Mouse (Mus musculus) cerebellum, postnatal 4 days (tissue): ENCODE measurements around the gene Olfr954.
A peak's percentile ranks its signal among the peaks of the same experiment; 100 is the strongest.

Source experiments
- DNase-seq, 2 experiments: peaks; one replicate each; pipeline ENCODE4 v3.0.0; 2022; ENCODE audit warnings: low spot score in 2 of 2, mixed read lengths in 1 of 2

Gene Olfr954

GRCm38 (mm10) chr9:39456401-39456800, at the start of gene Olfr954:
Gene Olfr954 (plus strand): TSS chr9:39456701.
- DNase-seq = no peak

GRCm38 (mm10) chr9:39427048-39427447, 29.5 kb upstream of the Olfr954 start, which contains the start of gene Olfr952:
Gene Olfr952 (minus strand): TSS chr9:39427148.
- no peak for DNase-seq

DNA sequence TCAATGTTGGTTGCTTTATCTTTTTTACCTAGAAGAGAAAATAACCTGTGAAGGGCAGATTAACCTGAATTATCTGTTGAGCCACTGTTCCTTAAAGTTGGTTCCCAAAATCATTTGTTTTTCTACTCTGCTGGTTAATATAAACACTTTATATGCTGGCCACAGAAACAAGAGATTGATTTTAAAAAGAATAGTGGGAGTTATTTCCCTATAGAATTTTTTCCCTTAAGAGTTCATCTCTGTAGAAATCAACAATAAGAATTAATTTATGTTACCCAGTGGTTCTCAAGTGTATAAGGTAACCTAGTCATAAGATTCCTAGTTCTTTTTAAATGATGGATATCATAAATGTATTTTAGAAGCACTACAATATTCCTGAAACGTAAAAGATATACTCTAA, 15.3 kb downstream of the Olfr954 start, which contains the start of gene Olfr955:
Gene Olfr955, minus strand, starts transcription at position 101 of the 400 bp plus-strand sequence.
- no peak for DNase-seq

DNA sequence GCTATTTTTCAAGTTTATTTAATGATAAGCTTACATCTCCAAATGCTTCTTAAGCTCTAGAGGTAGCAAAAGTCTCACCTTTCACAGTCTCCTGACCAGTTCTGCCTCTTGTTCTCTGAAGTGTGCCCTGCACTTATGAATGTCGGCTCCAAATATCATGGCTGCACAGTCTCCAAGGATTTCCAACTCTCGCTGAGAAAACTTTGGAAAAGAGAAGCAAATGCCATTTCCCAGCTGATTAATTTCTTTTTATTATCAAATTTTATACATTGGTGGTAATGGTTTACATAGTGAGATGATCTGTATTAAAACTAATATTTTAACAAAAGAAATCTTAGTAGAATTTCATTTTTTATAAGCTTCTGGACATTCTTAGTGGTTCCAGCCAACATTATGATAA, 37.4 kb downstream of the Olfr954 start, which contains the start of gene Olfr44:
Gene Olfr44, minus strand, starts transcription at position 101 of the 400 bp plus-strand sequence.
- no peak for DNase-seq

DNA sequence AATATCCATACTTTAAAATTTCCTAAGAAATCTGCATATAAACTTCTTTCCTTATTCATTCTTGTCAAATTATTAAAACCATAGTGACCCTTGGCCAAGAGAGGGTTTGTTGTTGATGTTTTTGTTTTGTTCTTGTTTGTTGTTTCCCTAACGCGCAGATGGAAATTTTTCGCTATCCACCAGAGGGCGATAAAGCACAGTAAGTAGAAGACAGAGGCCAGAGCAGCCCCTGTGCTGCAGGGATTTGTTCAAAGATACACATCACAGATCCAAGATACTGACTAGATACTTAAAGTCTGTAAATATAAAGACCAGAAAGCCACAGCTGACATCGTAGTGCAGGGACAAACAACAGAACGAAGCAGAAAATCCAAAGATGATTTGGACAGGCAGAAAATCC, 52.5 kb downstream of the Olfr954 start:
- peak; percentile 47 to 67 for DNase-seq

DNA sequence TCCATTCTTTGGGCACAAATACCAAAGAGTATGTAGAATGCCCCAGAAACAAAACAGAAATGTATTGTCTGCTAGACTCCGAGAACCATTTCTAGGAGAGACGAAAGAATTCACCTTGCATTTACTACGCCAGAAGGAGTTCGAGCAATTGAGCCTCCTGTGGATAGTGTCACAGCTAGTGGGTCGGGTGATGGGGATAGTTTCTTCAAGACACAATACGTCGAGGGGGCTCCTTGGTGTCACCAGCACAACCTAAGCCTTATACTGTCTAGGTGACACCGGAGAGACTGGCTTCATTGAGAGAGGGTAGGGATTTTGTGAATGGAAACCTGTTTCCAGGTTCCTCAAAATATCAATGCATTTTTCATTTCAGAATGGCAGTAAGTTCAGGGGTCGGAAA, 52.9 kb downstream of the Olfr954 start:
- DNase-seq = no peak
